Mouse (Mus musculus): ENCODE measurements around the gene H2-D1.
"Not testable (repeated sequence)": the region's sequence is repeated elsewhere in the genome, so short reads cannot be mapped to it uniquely, and the experiment has no call there.

Gene H2-D1

DNA sequence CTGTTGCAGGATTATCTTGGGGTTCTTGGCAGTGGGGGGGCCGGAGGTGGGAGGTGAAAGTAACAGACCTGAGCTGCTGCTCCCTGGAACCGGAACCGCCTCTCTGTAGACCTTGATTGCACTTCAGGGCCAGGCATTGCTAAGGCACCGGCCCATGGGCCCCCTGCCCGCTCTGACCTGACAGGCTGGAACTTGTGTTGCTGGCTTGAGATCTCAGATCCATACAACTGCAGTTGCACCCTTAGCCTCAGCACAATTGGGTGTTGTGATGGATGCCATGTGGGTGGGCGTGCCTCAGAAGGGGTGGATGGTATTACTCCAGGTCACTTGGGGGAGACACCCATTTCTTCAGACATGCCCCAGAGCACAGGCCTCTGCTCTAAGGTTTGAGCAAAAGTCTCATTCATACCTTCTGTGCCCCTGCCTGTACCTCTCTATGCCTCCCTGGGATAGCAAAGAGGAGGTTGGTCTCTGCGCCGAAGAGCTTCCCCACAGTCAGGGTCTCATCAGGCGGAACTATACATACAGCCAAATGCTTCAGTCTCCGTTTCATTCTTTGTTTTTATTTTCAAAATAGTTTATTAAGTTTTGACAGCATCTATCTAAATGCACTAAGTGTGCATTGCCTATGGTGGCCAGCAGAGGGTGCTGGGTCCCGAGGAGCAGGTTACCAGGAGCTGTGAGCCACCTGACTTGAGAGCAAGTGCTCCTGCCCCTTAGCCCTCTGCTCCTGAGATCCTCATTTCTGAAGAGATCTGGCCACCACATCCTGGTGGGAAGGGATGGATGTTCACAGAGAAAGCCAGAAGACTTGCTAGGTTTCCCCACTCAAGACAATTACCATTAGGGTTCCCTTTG lies 8.1 kb upstream of the H2-D1 start:
- intact Hi-C loops (cut with DNase I) = no loop called here

DNA sequence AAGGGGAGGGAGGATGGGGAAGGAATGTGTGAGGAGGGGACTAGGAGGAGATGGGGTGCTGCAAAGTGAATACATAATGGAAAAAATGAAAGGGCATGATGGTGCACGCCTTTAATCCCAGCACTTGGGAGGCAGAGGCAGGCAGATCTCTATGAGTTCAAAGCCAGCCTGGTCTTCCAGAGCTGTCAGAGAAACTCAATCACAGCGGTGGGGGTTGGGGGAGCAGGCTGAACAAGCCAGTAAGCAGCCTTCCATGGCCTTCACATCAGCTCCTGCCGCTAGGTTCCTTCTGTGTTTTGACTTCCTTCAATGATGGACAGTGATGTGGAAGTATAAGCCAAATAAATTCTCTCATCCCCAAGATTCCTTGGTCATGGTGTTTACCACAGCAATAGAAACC lies 7.2 kb upstream of the H2-D1 start:
- intact Hi-C loops (cut with DNase I) = no loop called here

DNA sequence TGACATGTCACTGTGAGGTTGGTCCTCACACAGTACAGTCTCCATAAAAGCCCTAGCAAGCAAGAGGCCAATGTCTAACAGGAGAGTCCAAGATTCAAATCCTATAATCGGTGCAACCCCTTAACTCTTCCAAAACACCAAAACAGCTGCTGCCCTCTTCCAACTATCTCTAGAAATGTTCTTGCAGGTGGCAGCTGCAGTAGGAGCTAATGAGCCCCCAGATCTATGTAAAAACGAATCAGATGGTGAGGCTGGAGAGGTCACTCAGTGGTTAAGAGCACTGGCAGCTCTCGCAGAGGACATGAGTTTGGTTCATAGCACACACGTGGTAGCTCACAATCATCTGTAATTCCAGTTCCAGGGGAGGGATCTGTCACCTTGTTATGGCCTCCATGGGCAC lies 6.8 kb upstream of the H2-D1 start:
- intact Hi-C loops (cut with DNase I) = no loop called here

DNA sequence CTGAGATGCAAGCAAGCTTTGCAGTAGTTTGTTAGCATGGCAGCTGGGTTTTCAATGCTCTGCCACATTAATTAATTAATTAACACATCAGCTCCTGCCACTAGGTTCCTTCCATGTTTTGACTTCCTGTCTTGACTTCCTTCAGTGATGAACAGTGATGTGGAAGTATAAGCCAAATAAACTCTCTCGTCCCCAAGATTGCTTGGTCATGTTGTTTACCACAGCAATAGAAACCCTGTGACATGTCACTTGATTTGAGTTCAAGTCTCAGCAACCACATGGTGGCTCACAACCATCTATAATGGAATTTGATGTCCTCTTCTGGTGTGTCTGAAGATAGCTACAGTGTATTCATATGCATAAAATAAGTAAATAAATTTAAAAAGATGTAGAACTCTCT lies 5.2 kb upstream of the H2-D1 start:
- intact Hi-C loops (cut with DNase I) = no loop called here

- intact Hi-C loops (cut with DNase I) = loop anchor here (2.0 kb wide), 1 partner anchor 17 kb away; no protein-coding TSS in a partner anchor
These were observed 4.6 kb upstream of the H2-D1 start for GRCm38 (mm10) chr17:35257824-35258491.

- intact Hi-C loops (cut with DNase I) = loop anchor here (2.0 kb wide), 1 partner anchor 16 kb away; no protein-coding TSS in a partner anchor
These were observed 3.7 kb upstream of the H2-D1 start for GRCm38 (mm10) chr17:35258492-35259478.

DNA sequence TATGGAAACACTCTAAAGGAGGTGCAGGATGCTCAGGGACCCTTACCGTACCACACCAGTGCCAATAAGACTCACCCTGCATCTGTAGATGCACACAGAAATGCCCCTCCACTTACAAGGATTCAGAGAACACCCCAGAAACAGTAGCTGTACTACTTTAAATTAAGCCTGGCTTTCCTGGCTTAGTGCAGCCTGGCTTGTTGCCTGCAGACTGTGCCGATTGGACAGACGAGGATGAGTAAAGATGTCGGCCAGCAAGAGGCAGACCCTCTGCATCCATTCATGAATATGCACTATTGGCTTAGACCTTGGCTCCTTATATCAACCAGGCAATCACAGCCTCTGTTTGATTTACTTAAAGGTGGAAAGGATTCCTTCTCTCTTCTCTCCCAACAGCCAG lies 2.9 kb upstream of the H2-D1 start:
- intact Hi-C loops (cut with DNase I) = loop anchor here (2.0 kb wide), 1 partner anchor 15 kb away; no protein-coding TSS in a partner anchor

DNA sequence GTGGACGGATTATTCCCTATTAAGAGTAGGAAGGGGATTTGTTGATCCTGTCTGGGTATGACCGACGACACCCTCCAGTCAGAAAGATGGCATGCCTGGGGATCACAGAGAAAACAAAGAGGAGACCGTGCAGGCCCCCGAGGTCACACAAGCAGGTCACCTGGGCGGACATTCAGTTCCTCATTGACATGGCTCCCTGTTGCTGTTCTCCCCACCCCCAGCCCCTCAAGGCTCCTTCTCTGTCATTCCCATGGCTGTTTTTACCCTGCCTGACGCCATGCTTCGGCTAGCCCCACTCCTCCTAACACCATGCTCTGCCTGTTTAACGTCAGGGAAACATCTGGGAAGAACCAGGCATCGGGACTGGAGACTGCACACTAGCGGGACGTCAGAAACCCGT lies 879 bp upstream of the H2-D1 start:
- intact Hi-C loops (cut with DNase I) = no loop called here

DNA sequence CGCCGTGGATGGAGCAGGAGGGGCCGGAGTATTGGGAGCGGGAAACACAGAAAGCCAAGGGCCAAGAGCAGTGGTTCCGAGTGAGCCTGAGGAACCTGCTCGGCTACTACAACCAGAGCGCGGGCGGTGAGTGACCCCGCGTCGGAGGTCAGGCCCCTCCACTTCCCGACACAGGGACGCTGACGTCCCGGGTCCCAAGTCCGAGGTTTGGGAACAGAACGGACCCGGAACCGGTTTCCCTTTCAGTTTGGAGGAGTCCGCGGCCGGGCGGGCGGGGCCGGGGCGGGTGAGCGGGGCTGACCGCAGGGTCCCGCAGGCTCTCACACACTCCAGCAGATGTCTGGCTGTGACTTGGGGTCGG lies 973 bp downstream of the H2-D1 start:
- intact Hi-C loops (cut with DNase I) = no loop called here

GRCm38 (mm10) chr17:35267399-35268086 lies 5.0 kb downstream of the H2-D1 start:
- intact Hi-C loops (cut with DNase I) = no loop called here

DNA sequence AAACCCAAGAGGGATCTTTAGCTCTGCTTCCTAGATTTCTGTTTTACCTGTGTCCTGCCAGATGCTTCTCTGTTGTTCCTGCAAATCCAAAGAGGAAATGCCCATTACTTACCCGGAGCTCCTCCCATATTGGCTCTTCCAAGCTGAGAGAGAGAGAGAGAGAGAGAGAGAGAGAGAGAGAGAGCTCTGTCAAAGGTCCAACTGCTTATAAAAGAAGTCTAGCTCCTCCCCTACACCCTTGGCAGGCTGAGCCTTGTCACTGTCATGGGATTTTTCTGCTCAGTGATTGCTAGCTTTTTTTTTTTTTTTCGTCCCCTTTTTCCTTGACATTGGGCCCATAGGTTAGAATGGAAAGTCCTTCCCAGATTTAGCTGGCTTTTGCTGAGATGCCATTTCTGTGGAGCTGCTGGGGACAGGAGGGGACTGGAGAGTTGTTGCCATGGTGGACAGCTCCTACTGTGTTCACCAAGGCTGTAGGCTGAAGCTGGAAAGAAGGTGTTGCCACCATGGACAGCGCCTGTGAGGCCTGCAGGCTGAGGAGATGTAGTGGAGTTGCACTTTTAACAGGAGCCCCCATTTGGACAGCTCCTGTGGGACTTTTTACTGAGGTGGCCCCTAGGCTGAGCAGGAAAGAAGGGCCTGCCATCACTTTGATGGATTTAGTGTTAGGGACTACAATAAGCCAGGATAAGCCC lies 7.3 kb downstream of the H2-D1 start:
- intact Hi-C loops (cut with DNase I) = loop anchor here (1.0 to 2.0 kb wide), 2 partner anchors 1274 to 1297 kb away; no protein-coding TSS in a partner anchor

- intact Hi-C loops (cut with DNase I) = no loop called here
These were observed 9.7 kb downstream of the H2-D1 start for GRCm38 (mm10) chr17:35272249-35272648.

DNA sequence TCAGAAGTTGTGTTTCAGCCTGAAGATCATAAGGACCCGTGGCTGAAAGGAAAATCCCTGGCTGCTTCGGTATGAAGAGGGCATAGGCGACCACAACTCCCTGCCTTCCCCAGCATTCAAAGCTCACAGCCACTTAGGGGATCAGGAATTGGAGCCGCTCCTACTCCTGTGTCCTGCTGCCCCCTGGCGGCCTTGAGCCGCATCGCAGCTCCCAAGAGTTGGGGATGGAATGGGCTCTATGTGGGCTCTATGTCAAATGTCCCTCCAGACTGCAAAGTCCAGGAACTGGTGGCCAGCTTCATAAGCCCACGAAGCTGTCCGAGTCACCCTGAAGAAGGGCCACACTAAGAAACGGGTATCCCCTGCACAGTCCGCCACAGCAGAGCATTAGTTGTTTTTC lies 12.2 kb downstream of the H2-D1 start:
- intact Hi-C loops (cut with DNase I) = loop anchor here (2.0 kb wide), 1 partner anchor 16 kb away; no protein-coding TSS in a partner anchor

DNA sequence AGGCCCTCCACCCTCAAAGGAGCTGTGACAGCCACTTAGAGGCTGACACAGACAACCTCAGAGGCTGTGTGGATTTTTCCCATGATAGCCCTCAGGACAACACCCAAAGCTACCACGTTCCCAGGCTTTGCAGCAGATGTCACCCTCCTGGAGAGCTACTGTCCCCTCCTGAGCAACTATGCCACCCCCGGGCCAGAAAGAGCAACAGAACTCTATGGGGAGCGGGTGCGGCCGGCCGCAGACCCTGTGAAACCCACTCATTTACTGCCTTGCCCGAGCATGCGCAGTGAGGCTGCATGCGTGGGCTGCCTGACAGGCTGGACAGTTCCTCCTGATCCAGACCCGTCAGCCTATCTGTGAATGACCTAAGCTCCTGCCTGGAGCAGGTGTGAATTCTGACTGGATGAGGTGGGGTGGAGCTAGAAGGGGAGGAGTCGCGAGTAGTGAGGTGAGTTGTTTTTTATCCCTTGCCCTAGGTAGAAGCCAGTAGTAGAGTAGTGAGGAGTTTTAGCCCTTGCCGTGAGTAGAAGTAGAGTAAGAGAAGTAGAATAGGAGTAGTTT lies 13.9 kb downstream of the H2-D1 start:
- intact Hi-C loops (cut with DNase I) = no loop called here

- intact Hi-C loops (cut with DNase I) = no loop called here
These were observed 15.5 kb downstream of the H2-D1 start for GRCm38 (mm10) chr17:35278049-35278448.

- intact Hi-C loops (cut with DNase I) = no loop called here
These were observed 16.6 kb downstream of the H2-D1 start for GRCm38 (mm10) chr17:35278957-35279688.

GRCm38 (mm10) chr17:35280276-35280675 lies 17.7 kb downstream of the H2-D1 start:
- intact Hi-C loops (cut with DNase I) = no loop called here

- intact Hi-C loops (cut with DNase I) = no loop called here
These were observed 22.9 kb downstream of the H2-D1 start for GRCm38 (mm10) chr17:35285431-35285830.

DNA sequence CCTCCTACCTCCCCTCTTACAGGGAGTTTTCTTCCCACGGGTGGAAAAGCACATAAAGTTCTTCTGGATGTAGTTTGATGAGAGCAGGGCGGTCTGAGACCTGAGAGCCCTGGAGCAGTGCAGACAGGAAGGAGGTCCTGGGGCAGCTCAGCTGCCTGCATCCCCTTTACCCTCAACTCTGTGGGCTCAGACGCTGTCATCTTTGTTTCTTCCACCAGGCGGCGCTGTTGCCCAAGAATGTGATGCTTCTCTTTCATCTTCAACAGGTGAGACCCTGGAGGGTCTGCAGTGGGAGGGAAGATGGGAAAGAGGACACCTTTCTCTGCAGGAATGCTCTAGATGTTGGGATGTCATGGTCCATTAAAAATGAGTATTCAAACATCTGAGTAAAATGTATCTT lies 33.3 kb downstream of the H2-D1 start:
- intact Hi-C loops (cut with DNase I) = not testable (repeated sequence)

Data from adrenal gland (tissue).